Mouse (Mus musculus) liver, embryonic 11.5 days (tissue): ENCODE data around the gene Olfr371. TPM values are rescaled to one million over a fixed set of nuclear protein-coding genes. Genes with fewer than 3 reads are reported as not detected.
A peak's percentile ranks its signal among the peaks of the same experiment; 100 is the strongest.

ENCODE experiments used
- ATAC-seq: fragments of 200-750 bp; cut with Nextera tagmentation; replicated peaks from 2 replicates; pipeline ENCODE4 v1.8.0; 2017; ENCODE audit warnings: moderate number of reproducible peaks, mild to moderate bottlenecking, moderate TSS enrichment, moderate library complexity; ENCODE audit not compliant: low FRiP score
- DNase-seq: peaks from one replicate; pipeline ENCODE4 v3.0.0-alpha.2; 2017; ENCODE audit warnings: low spot score
- H3K27ac ChIP-seq: fragments of 300-500 bp; sonication (generic); 2 replicates; pipeline ENCODE4 v1.5.1; 2014; ENCODE audit warnings: mild to moderate bottlenecking, low read depth, low read length, control low read depth
- H3K27me3 ChIP-seq: fragments of 300-500 bp; sonication (generic); replicated peaks from 2 replicates; pipeline ENCODE4 v1.6.1; 2014; ENCODE audit warnings: low read length, mixed read lengths; ENCODE audit not compliant: control insufficient read depth, insufficient read depth
- H3K36me3 ChIP-seq: fragments of 300-500 bp; sonication (generic); 2 replicates; pipeline ENCODE4 v1.6.1; 2014; ENCODE audit warnings: mild to moderate bottlenecking, low read length, moderate library complexity, mixed read lengths; ENCODE audit not compliant: control insufficient read depth, insufficient read depth
- H3K4me1 ChIP-seq: fragments of 300-500 bp; sonication (generic); replicated peaks from 2 replicates; pipeline ENCODE4 v1.6.1; 2014; ENCODE audit warnings: low read length, mixed read lengths; ENCODE audit not compliant: control insufficient read depth, insufficient read depth
- H3K4me2 ChIP-seq: fragments of 300-500 bp; sonication (generic); 2 replicates; pipeline ENCODE4 v1.6.1; 2014; ENCODE audit warnings: mild to moderate bottlenecking, control low read depth, moderate library complexity
- H3K4me3 ChIP-seq: fragments of 300-500 bp; sonication (generic); 2 replicates; pipeline ENCODE4 v1.5.1; 2014; ENCODE audit warnings: low read depth, low read length, control low read depth
- H3K9ac ChIP-seq: fragments of 300-500 bp; sonication (generic); 2 replicates; pipeline ENCODE4 v1.6.1; 2014; ENCODE audit warnings: low read depth, low read length, control low read depth
- H3K9me3 ChIP-seq: fragments of 300-500 bp; sonication (generic); 2 replicates; pipeline ENCODE4 v1.6.1; 2016; ENCODE audit warnings: low read length, inconsistent platforms, mixed read lengths; ENCODE audit not compliant: control insufficient read depth
- WGBS: fragments of 180-500 bp; shearing (Covaris S2); extraction: QIAGEN DNeasy Blood & Tissue Kit; methylation state at CpG from one replicate; pipeline ENCODE4 v1.1.7; 2014; 5-methylcytosine and 5-hydroxymethylcytosine counted together
- polyA plus RNA-seq: library from polyadenylated mRNA; unstranded; fragments of >200 nt; fragmentation: Nextera tagmentation; extraction: Ambion mirVana; gene quantifications from 2 replicates; pipeline ENCODE4 v1.2.1, GENCODE M21; 2014

The Olfr371 gene
- polyA plus RNA-seq, result not detected in 2 replicates

GRCm38 (mm10) chr8:85225688-85226087 is at the start of gene Olfr371:
Gene Olfr371, plus strand, starts transcription at chr8:85225988.
- WGBS, result 39% methylated on average over 1 of the region's 1 CpGs
- Histone ChIP-seq H3K27me3 (no peaks in the 10 kb centered on the region), H3K36me3 (no peaks in the 10 kb centered on the region), H3K9me3 (no peaks in the 10 kb centered on the region), H3K4me1 (no peaks in the 10 kb centered on the region), H3K4me2 (no peak within 1 kb of the TSS), H3K27ac (no peak within 1 kb of the TSS), H3K9ac (no peak within 1 kb of the TSS), H3K4me3 (no peak within 1 kb of the TSS)
- no peak for DNase-seq
- ATAC-seq, result no peak

- Histone ChIP-seq H3K36me3 (no peaks in the 10 kb centered on the region), H3K4me1 (no peaks in the 10 kb centered on the region), H3K4me3 (no peak overlapping the region), H3K27me3 (no peaks in the 10 kb centered on the region), H3K9ac (no peak overlapping the region), H3K4me2 (no peak overlapping the region), H3K27ac (no peak overlapping the region), H3K9me3 (no peaks in the 10 kb centered on the region)
- 60% methylated on average over 1 of the region's 1 CpGs for whole genome bisulfite sequencing
- no peak for DNase-seq
- ATAC-seq, result no peak
Measured at GRCm38 (mm10) chr8:85192346-85192745, 33.4 kb upstream of the Olfr371 start.

- DNase-seq (no peak), ATAC-seq (no peak)
- Histone ChIP-seq H3K4me3 (no peak overlapping the region), H3K9me3 (no peaks in the 10 kb centered on the region), H3K4me1 (no peaks in the 10 kb centered on the region), H3K27me3 (no peaks in the 10 kb centered on the region), H3K27ac (no peak overlapping the region), H3K36me3 (no peaks in the 10 kb centered on the region), H3K4me2 (no peak overlapping the region), H3K9ac (no peak overlapping the region)
- 82% methylated on average over 4 of the region's 4 CpGs for WGBS
Measured at GRCm38 (mm10) chr8:85220220-85220619, 5.6 kb upstream of the Olfr371 start.

- H3K4me3 ChIP-seq, result no peak overlapping the region
- DNase-seq (no peak), ATAC-seq (peak; percentile 56; the same call in 1 of the 2 replicates)
- 20% methylated on average over 6 of the region's 6 CpGs for WGBS
- H3K4me1 ChIP-seq, result no peaks in the 10 kb centered on the region
- no peak overlapping the region for H3K9ac ChIP-seq
- no peaks in the 10 kb centered on the region for H3K9me3 ChIP-seq
- H3K4me2 ChIP-seq, result no peak overlapping the region
- H3K36me3 ChIP-seq, result no peaks in the 10 kb centered on the region
- H3K27me3 ChIP-seq, result no peaks in the 10 kb centered on the region
- no peak overlapping the region for H3K27ac ChIP-seq
Measured at GRCm38 (mm10) chr8:85220992-85221391, 4.8 kb upstream of the Olfr371 start.

DNA sequence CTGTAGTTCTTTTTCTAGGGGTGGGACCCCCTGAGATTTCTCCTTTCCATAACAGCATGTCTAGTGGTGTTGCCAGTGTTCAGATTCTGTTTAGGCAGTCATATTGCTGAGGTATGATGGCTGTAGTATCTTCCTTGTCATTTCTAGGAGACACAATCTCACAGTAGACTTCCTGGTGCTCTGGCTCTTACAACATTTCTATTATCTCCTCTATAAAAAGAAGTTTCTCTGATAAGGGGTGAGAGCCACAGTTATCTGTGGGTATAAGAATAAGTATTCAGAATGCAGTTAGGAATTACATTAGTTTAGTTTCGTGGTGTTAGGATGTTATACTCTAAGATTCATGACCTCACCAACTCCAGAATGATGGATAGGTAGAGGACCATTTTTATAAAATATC is 1.5 kb downstream of the Olfr371 start:
- H3K27ac ChIP-seq, result no peak overlapping the region
- ATAC-seq, result no peak
- H3K4me2 ChIP-seq, result no peak overlapping the region
- H3K9ac ChIP-seq, result no peak overlapping the region
- H3K27me3 ChIP-seq, result no peaks in the 10 kb centered on the region
- no peaks in the 10 kb centered on the region for H3K4me1 ChIP-seq
- no peak overlapping the region for H3K4me3 ChIP-seq
- no peaks in the 10 kb centered on the region for H3K9me3 ChIP-seq
- no peaks in the 10 kb centered on the region for H3K36me3 ChIP-seq
- DNase-seq, result no peak
- WGBS, result 59% methylated on average over 1 of the region's 1 CpGs

Other genes with a start within 250 kb of the Olfr371 start
- gene Junb, start 247.3 kb upstream of the Olfr371 start, polyA plus RNA-seq, result 21.1 and 23.2 TPM in 2 replicates
- gene Hook2, start 235.4 kb upstream of the Olfr371 start, polyA plus RNA-seq, result 15.5 and 16.7 TPM in 2 replicates
- gene Best2, start 211.5 kb upstream of the Olfr371 start, polyA plus RNA-seq, result 0.13 TPM in 1 of 2 replicates, not detected in the other
- gene Asna1, start 200.7 kb upstream of the Olfr371 start, polyA plus RNA-seq, result 100 and 103 TPM in 2 replicates
- 126 and 138 TPM in 2 replicates for gene Trir, start 199.2 kb upstream of the Olfr371 start, polyA plus RNA-seq
- 17.7 and 19.3 TPM in 2 replicates for gene Tnpo2, start 189.1 kb upstream of the Olfr371 start, polyA plus RNA-seq
- 15.5 and 17.4 TPM in 2 replicates for gene Fbxw9, start 165.9 kb upstream of the Olfr371 start, polyA plus RNA-seq
- not detected in 2 replicates for gene Gm5741, start 158.0 kb upstream of the Olfr371 start, polyA plus RNA-seq
- gene Dhps, start 154.2 kb upstream of the Olfr371 start, polyA plus RNA-seq, result 72.5 and 73.8 TPM in 2 replicates
- 103 and 105 TPM in 2 replicates for gene Wdr83os, start 145.2 kb upstream of the Olfr371 start, polyA plus RNA-seq
- 46.4 and 50.4 TPM in 2 replicates for gene Wdr83, start 144.7 kb upstream of the Olfr371 start, polyA plus RNA-seq
- gene Man2b1, start 142.7 kb upstream of the Olfr371 start, polyA plus RNA-seq, result 38.6 and 40.3 TPM in 2 replicates
- gene Zfp791, start 102.9 kb upstream of the Olfr371 start, polyA plus RNA-seq, result 0.71 and 1.1 TPM in 2 replicates
- not detected in 2 replicates for gene Cks1brt, start 74.1 kb upstream of the Olfr371 start, polyA plus RNA-seq
- 165 and 170 TPM in 2 replicates for gene Orc6, start 73.6 kb downstream of the Olfr371 start, polyA plus RNA-seq
- 142 and 178 TPM in 2 replicates for gene Vps35, start 73.8 kb downstream of the Olfr371 start, polyA plus RNA-seq
- gene Mylk3, start 160.4 kb downstream of the Olfr371 start, polyA plus RNA-seq, result 26.6 and 31.3 TPM in 2 replicates
- 38.3 TPM in 2 replicates for gene 4921524J17Rik, start 206.8 kb downstream of the Olfr371 start, polyA plus RNA-seq